Mouse (Mus musculus) adrenal gland, postnatal 10 days (tissue): Measurements from ENCODE around the gene Ntpcr. TPM values are rescaled to one million over a fixed set of nuclear protein-coding genes. Genes with fewer than 3 reads are reported as not detected.
A peak's percentile ranks its signal among the peaks of the same experiment; 100 is the strongest.

ENCODE experiments used
- DNase-seq: peaks from one replicate; pipeline ENCODE4 v3.0.0; 2021; ENCODE audit warnings: mixed read lengths
- long read RNA-seq, 2 experiments: library from polyadenylated mRNA; stranded (forward); transcript quantifications; one replicate each; pipeline ENCODE4 v2.0.0; 2021
- total RNA-seq, 2 experiments: library from RNA; stranded (reverse); gene quantifications; 2 replicates each; pipeline ENCODE4 v1.2.3; 2021

The Ntpcr gene
- total RNA-seq: 10 to 100 TPM; 14.4 to 16.8 TPM
- long read RNA-seq, experiment 1, transcript Ntpcr-201 (5 exons, 1,155 nt): major isoform, 17 of 30 reads
- long read RNA-seq, experiment 1, partial matches to known transcripts: 0 of 30 reads
- long read RNA-seq, experiment 1, other reads (novel, unspliced or antisense): 11 of 30 reads
- long read RNA-seq, experiment 2, transcript Ntpcr-201 (5 exons, 1,155 nt): major isoform, 6 of 13 reads
- long read RNA-seq, experiment 2, partial matches to known transcripts: 1 of 13 reads
- long read RNA-seq, experiment 2, other reads (novel, unspliced or antisense): 6 of 13 reads

DNA sequence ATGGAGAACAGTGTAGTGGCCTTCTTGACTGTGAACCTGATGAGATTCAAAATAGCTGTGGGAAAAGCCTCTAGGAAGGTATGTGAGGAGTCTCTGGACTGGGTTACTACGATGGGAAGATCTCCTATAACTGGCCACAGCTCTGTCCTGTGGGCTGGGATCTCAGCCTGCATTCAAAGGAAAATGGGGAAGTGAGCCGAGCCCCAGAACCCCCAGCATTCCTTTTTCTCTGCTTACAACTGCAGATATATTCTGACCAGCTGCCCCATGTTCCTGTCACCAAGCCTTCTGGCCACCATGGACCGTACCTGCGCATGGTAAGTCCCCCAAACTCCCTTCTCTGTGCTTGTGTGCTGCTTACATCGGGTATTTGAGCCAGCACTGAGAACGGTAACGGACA lies at the start of gene Ntpcr:
TSS of gene Ntpcr (plus strand) at position 218 of the 400 bp plus-strand sequence.
- no peak for DNase-seq

GRCm38 (mm10) chr8:125680851-125681408 lies 48.8 kb upstream of the Ntpcr start:
- no peak for DNase-seq

- DNase-seq: no peak
Observed at GRCm38 (mm10) chr8:125685216-125685760, 44.5 kb upstream of the Ntpcr start.

DNA sequence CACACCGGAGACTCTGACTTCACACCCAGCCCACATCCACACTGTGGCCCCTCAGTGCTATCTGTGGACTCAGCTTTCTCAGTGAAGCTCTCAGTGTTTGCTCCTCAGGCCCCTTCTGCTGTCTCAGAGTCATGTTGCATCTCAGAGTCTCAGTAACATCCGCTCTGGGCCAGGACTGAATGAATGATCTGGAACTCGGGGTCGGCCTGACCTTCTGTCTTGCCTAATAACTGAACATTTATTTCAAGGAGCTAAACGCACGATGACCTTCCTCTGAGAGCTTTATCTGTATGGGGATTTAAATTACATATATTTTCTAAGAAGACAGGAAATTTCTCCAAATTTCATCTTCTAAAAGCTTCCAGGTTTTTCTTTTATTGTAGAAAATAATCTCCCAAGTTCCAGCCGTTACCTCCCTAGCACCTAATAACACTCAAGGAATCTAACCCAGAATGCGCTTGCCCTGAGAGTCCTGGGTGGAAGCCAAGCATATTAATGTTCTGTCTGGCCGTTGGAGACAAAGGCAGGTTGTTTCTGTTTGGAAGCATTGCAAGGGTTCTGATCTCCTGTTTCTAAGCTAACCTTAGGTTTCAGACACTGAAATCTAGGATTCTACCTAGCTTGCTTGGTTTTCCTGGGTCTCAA lies 43.4 kb upstream of the Ntpcr start:
- DNase-seq: no peak

DNA sequence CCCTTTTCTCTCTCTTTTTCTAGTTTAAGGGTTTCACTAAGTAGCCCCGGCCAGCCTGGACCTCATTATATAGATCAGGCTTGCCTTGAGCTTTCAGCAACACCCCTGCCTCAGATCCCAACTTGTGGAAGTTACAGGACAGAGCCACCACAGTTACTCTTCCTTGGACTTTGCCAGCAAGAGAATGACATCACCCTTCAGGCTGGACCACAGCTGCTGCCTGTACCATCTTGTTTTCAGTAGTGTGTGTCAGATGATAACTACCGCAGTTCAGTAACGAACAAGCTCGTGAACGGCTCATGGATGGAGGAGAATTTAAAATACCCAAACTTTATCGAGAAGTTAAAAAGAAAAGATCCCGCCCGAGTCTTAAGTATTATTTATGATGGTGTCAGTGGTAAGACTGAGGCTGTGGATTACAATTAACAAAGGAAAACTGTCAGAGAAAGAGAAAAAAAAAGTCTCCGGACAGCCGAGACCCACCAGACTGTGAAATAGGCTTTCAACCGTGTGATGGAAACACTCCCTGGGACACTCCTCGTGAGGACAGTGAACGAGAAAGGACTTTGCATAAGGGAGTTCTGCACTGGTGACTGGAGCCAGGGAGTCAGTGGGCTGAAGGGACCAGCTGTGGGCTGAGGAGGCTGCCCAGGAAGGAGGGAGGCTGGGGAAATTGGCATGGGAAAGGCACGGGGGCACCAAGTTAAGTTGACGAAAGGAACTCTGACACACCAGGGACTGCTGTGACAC lies 39.4 kb upstream of the Ntpcr start:
- DNase-seq: no peak

GRCm38 (mm10) chr8:125690961-125691360 lies 38.8 kb upstream of the Ntpcr start:
- DNase-seq: no peak

DNA sequence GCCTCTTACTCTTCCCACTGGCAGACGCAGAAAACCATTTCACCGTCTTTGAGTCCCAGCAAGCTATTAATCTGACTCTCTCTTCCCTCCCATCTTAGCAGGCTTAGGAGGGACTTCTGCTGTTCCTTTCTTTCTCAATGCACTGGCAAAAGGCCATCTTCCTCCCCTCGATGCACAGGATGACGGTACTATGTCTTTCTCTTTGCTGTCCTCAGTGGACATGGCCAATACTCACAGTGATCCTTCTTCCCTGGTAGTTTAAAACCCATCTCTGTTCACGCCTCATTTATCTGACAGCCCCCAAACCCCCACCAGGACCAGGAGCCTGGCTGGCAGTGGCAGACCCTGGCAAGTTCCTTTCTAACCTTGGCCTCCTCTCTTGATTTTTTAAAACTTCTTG lies 37.3 kb upstream of the Ntpcr start:
- DNase-seq: no peak

- DNase-seq: no peak
Observed at GRCm38 (mm10) chr8:125693197-125693596, 36.6 kb upstream of the Ntpcr start.

DNA sequence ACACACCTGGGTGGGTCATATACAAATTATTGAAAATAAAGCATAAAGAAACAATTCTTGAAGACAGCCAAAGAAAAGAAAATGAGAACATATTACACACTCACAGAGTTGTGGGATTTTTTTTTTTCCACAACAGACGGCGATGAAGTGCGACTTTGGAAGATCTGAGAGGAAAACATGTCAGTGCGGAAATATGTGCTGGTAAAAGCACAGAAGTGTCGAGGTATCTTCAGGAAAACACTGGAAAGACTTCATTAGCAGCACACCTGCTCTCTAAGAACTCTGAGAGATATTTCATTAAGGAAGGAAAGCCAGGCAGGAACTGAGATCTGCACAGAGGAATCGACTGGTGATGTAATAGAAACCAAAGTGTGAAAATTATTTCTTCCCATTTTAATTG lies 33.8 kb upstream of the Ntpcr start:
- no peak for DNase-seq

GRCm38 (mm10) chr8:125699391-125700025 lies 30.3 kb upstream of the Ntpcr start:
- DNase-seq: no peak

- DNase-seq: no peak
Observed at GRCm38 (mm10) chr8:125700407-125700806, 29.4 kb upstream of the Ntpcr start.

DNA sequence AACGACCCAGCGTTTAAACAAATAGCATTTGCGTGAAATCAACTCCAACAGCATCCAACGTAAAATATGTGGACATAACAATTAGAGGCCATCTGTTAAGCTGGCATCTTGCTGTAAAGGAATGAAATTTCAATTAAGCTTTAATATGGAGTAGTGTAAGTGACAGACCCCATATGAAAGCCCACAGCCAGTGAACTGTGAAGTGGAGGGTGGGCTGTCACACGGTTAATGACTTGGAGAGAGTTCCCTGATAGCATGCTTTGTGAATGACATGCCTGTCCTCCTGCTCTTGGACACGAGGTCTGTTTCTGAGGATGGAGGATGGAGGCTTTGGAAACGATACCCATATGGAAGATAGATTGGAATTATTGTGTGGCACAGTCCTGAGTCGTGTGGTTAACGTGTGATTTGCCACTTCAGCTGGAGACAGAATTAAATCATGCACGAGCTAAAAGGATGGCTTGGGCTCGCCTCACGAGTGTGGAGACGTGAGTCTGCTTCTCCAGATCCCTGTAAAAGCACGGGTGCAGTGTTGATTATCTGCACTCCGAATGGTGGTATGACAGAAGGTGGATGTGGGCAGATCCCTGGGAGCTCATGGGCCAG lies 26.8 kb upstream of the Ntpcr start:
- no peak for DNase-seq

GRCm38 (mm10) chr8:125704434-125704833 lies 25.3 kb upstream of the Ntpcr start:
- no peak for DNase-seq

DNA sequence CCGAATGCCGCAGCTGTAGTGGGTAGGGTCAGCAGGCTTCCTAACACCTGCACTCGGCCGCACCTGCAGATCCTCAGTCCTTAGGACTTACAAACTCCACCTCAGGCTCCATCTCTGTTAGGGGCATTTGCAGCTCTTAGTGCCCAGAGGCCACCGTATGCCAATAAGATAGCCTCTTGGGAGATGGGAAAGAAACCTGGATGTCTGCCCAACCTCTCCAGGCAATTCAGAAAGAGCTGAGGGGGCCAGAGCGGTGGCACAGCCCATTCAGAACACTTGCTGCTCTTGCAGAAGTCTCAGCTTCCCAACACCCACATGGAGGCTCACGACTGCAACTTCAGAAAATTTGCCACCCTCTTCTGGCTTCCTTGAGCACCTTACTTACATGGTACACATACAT lies 23.9 kb upstream of the Ntpcr start:
- peak; percentile 31 for DNase-seq

- no peak for DNase-seq
Observed at GRCm38 (mm10) chr8:125709171-125709570, 20.6 kb upstream of the Ntpcr start.

GRCm38 (mm10) chr8:125711514-125711913 lies 18.2 kb upstream of the Ntpcr start:
- DNase-seq: no peak

DNA sequence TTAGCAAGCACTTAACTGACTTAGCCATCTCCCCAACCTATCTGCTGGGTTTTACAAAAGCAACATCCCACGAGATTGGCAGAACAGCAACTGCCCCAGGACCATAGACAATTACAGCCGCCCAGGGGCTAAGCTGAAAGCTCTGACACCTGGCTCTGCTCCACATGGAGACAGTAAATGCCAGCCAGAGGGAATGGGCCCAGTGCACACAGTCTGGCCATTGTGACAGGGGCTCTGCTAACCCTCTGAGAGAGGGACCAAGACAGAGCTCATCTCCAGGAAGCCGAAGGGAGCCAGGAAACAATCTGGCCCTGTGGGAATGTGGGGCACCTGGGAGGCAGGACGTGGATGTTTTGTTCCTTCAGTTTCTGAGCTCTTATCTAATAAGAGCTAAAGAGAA lies 13.6 kb upstream of the Ntpcr start:
- DNase-seq: no peak

DNA sequence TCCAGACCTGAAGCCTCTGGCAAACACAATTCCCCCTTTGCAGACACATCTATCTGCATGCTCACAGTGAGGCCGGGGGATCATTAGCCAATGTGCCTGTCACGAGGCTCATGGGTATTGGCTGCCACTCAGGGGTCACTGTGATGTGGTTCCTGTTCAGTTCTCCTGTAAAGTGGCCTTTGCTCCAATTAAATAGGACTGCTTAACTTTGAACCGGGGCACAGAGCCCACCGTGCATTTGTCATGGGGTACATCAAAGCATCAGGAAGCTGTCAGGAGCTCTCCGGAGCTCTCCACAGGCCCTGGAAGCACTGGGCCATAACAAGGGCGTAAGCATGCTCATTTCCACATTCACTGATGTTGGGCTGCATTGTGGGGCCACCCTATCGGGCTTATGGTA lies 13.2 kb upstream of the Ntpcr start:
- DNase-seq: no peak

GRCm38 (mm10) chr8:125718914-125719313 lies 10.8 kb upstream of the Ntpcr start:
- no peak for DNase-seq

- no peak for DNase-seq
Observed at GRCm38 (mm10) chr8:125722675-125723074, 7.1 kb upstream of the Ntpcr start.

- no peak for DNase-seq
Observed at GRCm38 (mm10) chr8:125723437-125723836, 6.3 kb upstream of the Ntpcr start.
